Mouse (Mus musculus): ENCODE results near the gene Cstad. TPM values are rescaled to one million over a fixed set of nuclear protein-coding genes. Genes with fewer than 3 reads are reported as not detected.

Cstad gene
- 0.15 TPM in 1 of 2 replicates, not detected in the other for polyA plus RNA-seq (2015; fragmentation: Nextera tagmentation; extraction: Ambion mirVana)

DNA sequence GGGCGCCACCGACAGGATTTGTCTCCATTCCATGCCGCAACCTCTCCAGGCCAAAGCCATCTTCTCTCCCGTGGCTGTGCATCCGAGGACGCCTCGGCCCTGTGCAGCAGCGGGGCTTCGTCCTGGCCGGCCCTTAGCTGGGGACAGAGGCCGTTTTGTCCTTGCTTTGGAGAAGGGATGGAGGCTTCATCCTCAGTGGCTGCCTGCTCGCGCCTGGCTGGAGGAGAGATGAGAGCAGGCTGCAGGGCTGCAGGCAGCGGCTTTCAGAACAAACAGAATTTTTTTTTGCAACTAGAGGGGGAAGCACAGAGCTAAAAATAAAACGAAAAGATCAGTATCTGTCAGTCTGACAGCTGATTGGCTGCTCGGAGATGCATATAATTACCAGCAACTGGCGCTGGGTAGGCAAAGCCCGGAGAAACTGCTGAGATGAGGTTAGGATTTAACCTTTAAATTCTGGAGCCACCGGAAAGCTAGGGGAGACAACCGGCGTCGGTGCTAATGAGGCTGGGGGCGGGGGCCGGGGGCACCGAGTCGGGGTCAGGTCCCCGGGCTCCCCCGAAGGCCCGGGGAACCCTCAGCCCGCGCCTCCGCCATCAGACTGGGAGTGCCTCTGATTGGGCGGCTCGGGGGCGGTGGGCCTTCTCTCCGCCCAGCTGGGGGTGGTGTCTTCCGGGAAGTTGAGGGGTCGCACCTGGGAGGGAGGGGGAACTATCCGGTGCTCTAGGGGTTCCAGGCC, at the start of gene Cstad:
TSS of gene Cstad (plus strand) at position 400 of the 739 bp plus-strand sequence.
- H3K9me3 ChIP-seq (replicated peaks; ENCODE audit: control insufficient read depth, low read length): no peaks in the 10 kb centered on the region
- peak within 1 kb of the TSS; percentile 56 for H3K4me3 ChIP-seq (ENCODE audit: low read depth, low read length)
- no peaks in the 10 kb centered on the region for H3K27me3 ChIP-seq (ENCODE audit: control insufficient read depth, insufficient read depth, low read depth, low read length)
- WGBS (ENCODE audit: insufficient replicate concordance): 1% methylated on average over 38 of the region's 39 CpGs
- ATAC-seq (ENCODE audit: low read depth): peak; percentile 62
- peaks cover 12% of the 10 kb centered on the region for H3K4me1 ChIP-seq (ENCODE audit: control insufficient read depth, low read depth, low read length)
- H3K9ac ChIP-seq (ENCODE audit: low read depth, low read length): peak within 1 kb of the TSS; percentile 39; the same call in 1 of the 2 replicates
- H3K27ac ChIP-seq (ENCODE audit: low read length): peak within 1 kb of the TSS; percentile 75
- H3K4me2 ChIP-seq (ENCODE audit: low read depth, low read length): peak within 1 kb of the TSS; percentile 63
- no peaks in the 10 kb centered on the region for H3K36me3 ChIP-seq (ENCODE audit: control insufficient read depth, insufficient read depth)

DNA sequence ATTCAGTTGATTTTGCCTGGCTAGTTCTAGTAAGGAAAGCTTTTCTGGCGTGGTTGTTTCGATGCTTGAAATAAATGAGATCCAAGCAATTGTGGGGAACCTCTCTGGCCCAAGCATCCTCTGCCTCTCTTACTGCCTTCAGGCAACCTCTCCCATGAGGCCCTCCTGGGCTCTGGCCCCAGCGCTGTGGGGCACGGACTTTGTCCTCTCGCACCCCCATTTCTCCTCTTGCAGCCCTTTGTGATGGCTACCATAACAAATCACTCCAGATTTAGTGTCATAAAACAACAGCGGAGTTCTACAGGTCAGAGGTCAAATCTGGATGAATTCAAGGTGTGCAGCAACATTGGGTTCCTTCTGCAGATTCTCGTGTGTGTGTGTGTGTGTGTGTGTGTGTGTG, 49.1 kb upstream of the Cstad start:
- Histone ChIP-seq H3K9ac (ENCODE audit: low read depth, low read length) (no peak overlapping the region), H3K4me3 (ENCODE audit: low read depth, low read length) (no peak overlapping the region), H3K9me3 (replicated peaks; ENCODE audit: control insufficient read depth, low read length) (no peaks in the 10 kb centered on the region), H3K27me3 (ENCODE audit: control insufficient read depth, insufficient read depth, low read depth, low read length) (no peaks in the 10 kb centered on the region; the same call in 1 of the 2 replicates), H3K4me1 (ENCODE audit: control insufficient read depth, low read depth, low read length) (peaks cover 10% of the 10 kb centered on the region), H3K36me3 (ENCODE audit: control insufficient read depth, insufficient read depth) (no peaks in the 10 kb centered on the region), H3K27ac (ENCODE audit: low read length) (no peak overlapping the region), H3K4me2 (ENCODE audit: low read depth, low read length) (no peak overlapping the region)
- ATAC-seq (ENCODE audit: low read depth): no peak
- WGBS (ENCODE audit: insufficient replicate concordance): 58% methylated on average over 7 of the region's 7 CpGs

DNA sequence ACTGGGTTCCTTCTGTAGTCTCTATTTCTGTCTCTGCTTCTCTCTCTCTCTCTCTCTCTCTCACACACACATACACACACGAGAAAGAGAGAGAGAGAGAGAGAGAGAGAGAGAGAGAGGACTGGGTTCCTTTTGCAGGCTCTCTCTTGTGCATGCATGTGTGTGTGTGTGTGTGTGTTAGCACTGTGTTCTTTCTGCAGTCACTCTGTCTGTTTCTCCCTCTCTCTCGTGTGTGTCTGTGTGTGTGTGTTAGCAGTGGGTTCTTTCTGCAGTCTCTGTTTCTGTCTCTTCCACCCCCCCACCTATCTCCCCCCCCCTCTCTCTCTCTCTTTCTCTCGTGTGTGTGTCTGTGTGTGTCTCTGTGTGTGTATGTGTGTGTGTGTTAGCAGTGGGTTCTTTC, 48.6 kb upstream of the Cstad start:
- no peaks in the 10 kb centered on the region; the same call in 1 of the 2 replicates for H3K27me3 ChIP-seq (ENCODE audit: control insufficient read depth, insufficient read depth, low read depth, low read length)
- no peaks in the 10 kb centered on the region for H3K9me3 ChIP-seq (replicated peaks; ENCODE audit: control insufficient read depth, low read length)
- ATAC-seq (ENCODE audit: low read depth): no peak
- 42% methylated on average over 2 of the region's 3 CpGs for WGBS (ENCODE audit: insufficient replicate concordance)
- no peak overlapping the region for H3K9ac ChIP-seq (ENCODE audit: low read depth, low read length)
- no peak overlapping the region for H3K4me3 ChIP-seq (ENCODE audit: low read depth, low read length)
- no peaks in the 10 kb centered on the region for H3K36me3 ChIP-seq (ENCODE audit: control insufficient read depth, insufficient read depth)
- H3K4me1 ChIP-seq (ENCODE audit: control insufficient read depth, low read depth, low read length): peaks cover 10% of the 10 kb centered on the region
- H3K27ac ChIP-seq (ENCODE audit: low read length): no peak overlapping the region
- no peak overlapping the region for H3K4me2 ChIP-seq (ENCODE audit: low read depth, low read length)

DNA sequence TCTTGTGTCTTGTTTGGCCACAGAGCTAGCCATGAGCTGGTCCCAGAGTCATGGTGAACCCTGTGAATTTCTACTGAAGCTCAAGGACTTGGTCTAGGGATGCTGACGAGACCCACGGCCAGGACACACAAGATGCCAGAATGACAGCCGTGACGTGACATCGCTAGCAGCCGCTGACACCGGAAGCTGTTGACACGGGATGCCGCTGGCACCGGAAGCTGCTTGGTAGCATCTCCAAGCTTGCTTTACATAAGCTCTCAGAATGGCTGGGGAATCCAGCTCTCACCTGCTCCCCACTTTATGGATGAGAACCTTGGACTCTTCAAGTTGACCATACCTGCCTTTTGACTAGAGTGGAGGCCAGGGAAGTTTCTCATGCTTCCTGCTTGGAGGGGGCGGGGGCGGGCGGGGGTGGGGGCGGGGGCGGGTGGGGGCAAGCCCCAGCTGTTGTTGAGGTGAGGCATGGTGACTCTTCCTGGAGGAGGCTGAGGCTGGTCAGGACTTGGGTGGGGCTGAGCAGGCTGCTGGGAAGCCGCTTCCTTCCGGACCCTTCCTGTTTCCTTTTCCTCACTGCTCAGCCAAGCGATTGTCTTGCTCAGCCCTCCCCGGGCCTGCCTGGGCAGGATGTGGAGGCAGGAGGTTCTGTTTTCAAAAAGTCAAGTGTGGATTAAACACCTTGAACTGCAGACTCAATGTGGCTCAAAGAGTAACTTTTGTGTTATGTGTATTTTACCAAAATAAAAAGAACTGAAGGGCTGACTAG, 47.2 kb upstream of the Cstad start:
- ATAC-seq (ENCODE audit: low read depth): peak; percentile 42; the same call in 1 of the 2 replicates
- peaks cover 10% of the 10 kb centered on the region for H3K4me1 ChIP-seq (ENCODE audit: control insufficient read depth, low read depth, low read length)
- no peaks in the 10 kb centered on the region; the same call in 1 of the 2 replicates for H3K27me3 ChIP-seq (ENCODE audit: control insufficient read depth, insufficient read depth, low read depth, low read length)
- no peaks in the 10 kb centered on the region for H3K36me3 ChIP-seq (ENCODE audit: control insufficient read depth, insufficient read depth)
- H3K9ac ChIP-seq (ENCODE audit: low read depth, low read length): no peak overlapping the region
- no peak overlapping the region for H3K4me3 ChIP-seq (ENCODE audit: low read depth, low read length)
- H3K4me2 ChIP-seq (ENCODE audit: low read depth, low read length): no peak overlapping the region
- H3K9me3 ChIP-seq (replicated peaks; ENCODE audit: control insufficient read depth, low read length): no peaks in the 10 kb centered on the region
- H3K27ac ChIP-seq (ENCODE audit: low read length): no peak overlapping the region
- WGBS (ENCODE audit: insufficient replicate concordance): 32% methylated on average over 18 of the region's 19 CpGs

DNA sequence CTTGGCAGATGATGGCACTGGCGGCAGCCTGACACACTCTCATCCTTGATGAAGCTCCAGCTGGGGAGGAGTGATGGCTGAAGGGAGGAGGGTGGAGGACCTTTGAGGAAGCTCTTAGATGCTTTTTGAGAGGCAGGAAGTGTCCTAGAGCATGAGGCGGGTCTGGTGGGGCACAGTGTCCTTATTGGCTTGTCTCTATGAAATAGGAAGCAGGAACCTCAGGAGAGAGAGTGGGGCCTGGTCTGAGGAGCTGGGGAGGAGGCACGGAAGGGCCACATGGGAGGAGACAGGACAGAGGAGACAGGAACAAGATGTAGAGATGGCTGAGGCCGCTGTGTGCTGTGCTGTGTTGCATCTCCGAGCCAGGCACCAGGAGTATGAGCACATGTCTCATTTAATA, 43.3 kb upstream of the Cstad start:
- WGBS (ENCODE audit: insufficient replicate concordance): 52% methylated on average over 5 of the region's 5 CpGs
- no peaks in the 10 kb centered on the region for H3K27me3 ChIP-seq (ENCODE audit: control insufficient read depth, insufficient read depth, low read depth, low read length)
- no peaks in the 10 kb centered on the region for H3K9me3 ChIP-seq (replicated peaks; ENCODE audit: control insufficient read depth, low read length)
- H3K4me3 ChIP-seq (ENCODE audit: low read depth, low read length): no peak overlapping the region
- no peak overlapping the region for H3K9ac ChIP-seq (ENCODE audit: low read depth, low read length)
- H3K4me2 ChIP-seq (ENCODE audit: low read depth, low read length): no peak overlapping the region
- no peaks in the 10 kb centered on the region for H3K4me1 ChIP-seq (ENCODE audit: control insufficient read depth, low read depth, low read length)
- no peaks in the 10 kb centered on the region for H3K36me3 ChIP-seq (ENCODE audit: control insufficient read depth, insufficient read depth)
- ATAC-seq (ENCODE audit: low read depth): no peak
- no peak overlapping the region for H3K27ac ChIP-seq (ENCODE audit: low read length)

DNA sequence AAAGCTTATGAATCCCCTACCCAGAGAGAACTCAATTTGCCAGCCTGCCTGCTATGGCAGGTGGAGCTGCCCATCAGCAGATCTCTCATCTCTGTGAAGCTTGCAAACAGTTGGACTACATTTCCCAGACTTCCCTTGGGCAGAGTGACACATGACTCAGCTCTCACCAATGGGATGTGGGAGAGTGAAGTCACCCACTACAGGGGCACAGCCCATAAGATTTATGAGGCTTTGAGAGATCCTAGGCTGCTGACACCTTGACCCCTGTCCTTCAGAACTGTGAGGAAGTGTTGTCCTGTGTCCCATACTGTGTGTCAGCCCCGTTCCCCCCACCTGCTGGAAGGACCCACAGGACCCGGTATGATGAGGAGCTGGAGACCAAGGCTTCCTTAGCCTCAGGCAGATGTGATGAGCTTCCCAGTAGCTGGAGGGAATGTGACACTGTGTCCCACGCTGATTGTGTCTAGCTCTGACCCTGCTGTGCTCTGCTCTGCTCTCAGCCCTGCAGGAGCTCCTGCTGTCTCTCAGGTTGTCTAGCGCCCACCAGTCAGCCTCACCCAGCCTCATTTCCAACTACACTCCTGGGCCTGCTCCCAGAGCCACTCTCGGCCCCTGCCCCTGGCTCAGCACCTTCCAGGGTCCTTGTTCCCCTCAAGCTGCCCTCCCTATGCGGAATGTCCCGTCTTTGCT, 40.8 kb upstream of the Cstad start:
- H3K4me2 ChIP-seq (ENCODE audit: low read depth, low read length): no peak overlapping the region
- no peaks in the 10 kb centered on the region for H3K9me3 ChIP-seq (replicated peaks; ENCODE audit: control insufficient read depth, low read length)
- no peaks in the 10 kb centered on the region for H3K36me3 ChIP-seq (ENCODE audit: control insufficient read depth, insufficient read depth)
- no peaks in the 10 kb centered on the region for H3K27me3 ChIP-seq (ENCODE audit: control insufficient read depth, insufficient read depth, low read depth, low read length)
- H3K9ac ChIP-seq (ENCODE audit: low read depth, low read length): no peak overlapping the region
- 48% methylated on average over 7 of the region's 7 CpGs for WGBS (ENCODE audit: insufficient replicate concordance)
- peak; percentile 50; the same call in 1 of the 2 replicates for ATAC-seq (ENCODE audit: low read depth)
- no peak overlapping the region for H3K4me3 ChIP-seq (ENCODE audit: low read depth, low read length)
- no peak overlapping the region for H3K27ac ChIP-seq (ENCODE audit: low read length)
- H3K4me1 ChIP-seq (ENCODE audit: control insufficient read depth, low read depth, low read length): no peaks in the 10 kb centered on the region

DNA sequence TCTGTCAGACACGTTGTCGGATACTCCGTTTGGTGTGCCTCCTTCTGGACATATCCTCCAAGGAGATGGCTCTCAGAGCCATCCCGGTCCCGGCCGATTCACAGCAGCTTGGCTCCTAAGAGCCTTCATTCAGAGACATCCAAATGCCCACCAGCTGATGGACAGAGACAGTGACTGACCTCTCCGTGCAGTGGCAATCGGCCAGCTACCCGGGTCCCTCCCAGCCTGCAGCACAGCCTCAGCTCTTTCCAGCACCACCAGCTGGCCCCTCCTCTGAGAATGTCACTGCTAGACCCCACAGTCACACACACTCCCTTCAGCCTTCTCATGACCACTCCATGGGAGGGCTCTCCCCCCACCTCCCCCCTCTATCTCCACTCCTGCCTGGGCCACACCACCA, 39.6 kb upstream of the Cstad start:
- Histone ChIP-seq H3K27me3 (ENCODE audit: control insufficient read depth, insufficient read depth, low read depth, low read length) (no peaks in the 10 kb centered on the region), H3K36me3 (ENCODE audit: control insufficient read depth, insufficient read depth) (no peaks in the 10 kb centered on the region), H3K27ac (ENCODE audit: low read length) (no peak overlapping the region), H3K4me1 (ENCODE audit: control insufficient read depth, low read depth, low read length) (no peaks in the 10 kb centered on the region), H3K4me3 (ENCODE audit: low read depth, low read length) (no peak overlapping the region), H3K4me2 (ENCODE audit: low read depth, low read length) (no peak overlapping the region), H3K9ac (ENCODE audit: low read depth, low read length) (no peak overlapping the region), H3K9me3 (replicated peaks; ENCODE audit: control insufficient read depth, low read length) (no peaks in the 10 kb centered on the region)
- ATAC-seq (ENCODE audit: low read depth): no peak
- 71% methylated on average over 9 of the region's 9 CpGs for WGBS (ENCODE audit: insufficient replicate concordance)

DNA sequence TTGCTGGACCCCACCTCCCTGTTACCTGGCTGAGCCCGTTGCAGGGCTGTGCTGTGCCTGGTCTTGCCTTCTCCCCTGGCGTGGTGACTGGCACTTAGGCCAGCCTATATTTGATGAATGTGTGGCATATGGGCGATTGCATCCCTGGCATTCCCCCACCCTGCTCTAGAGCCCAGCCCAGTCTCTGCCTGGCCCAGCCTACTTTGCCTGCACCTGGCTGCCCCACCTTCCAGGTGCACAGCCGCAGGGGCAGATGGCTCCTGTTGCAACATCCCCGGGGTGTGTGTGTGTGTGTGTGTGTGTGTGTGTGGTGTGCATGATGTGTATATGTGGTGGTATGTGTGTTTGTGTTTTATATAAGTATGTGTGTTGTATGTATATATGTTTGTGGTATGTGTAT, 38.3 kb upstream of the Cstad start:
- H3K4me2 ChIP-seq (ENCODE audit: low read depth, low read length): no peak overlapping the region

More for the DNA sequence above, 38.3 kb upstream of the Cstad start:
- Histone ChIP-seq H3K9ac (ENCODE audit: low read depth, low read length) (no peak overlapping the region), H3K4me3 (ENCODE audit: low read depth, low read length) (no peak overlapping the region), H3K9me3 (replicated peaks; ENCODE audit: control insufficient read depth, low read length) (no peaks in the 10 kb centered on the region), H3K27ac (ENCODE audit: low read length) (no peak overlapping the region), H3K4me1 (ENCODE audit: control insufficient read depth, low read depth, low read length) (no peaks in the 10 kb centered on the region), H3K36me3 (ENCODE audit: control insufficient read depth, insufficient read depth) (no peaks in the 10 kb centered on the region), H3K27me3 (ENCODE audit: control insufficient read depth, insufficient read depth, low read depth, low read length) (no peaks in the 10 kb centered on the region)
- no peak for ATAC-seq (ENCODE audit: low read depth)
- 61% methylated on average over 5 of the region's 5 CpGs for WGBS (ENCODE audit: insufficient replicate concordance)

Measured in liver, embryonic 16.5 days (tissue).